Comparison of ENCODE assay signal across 21 mouse cellular contexts in genomic region chr13:36999210-36999705, GRCm38 (mm10). TPM values are rescaled to one million over a fixed set of nuclear protein-coding genes. Genes with fewer than 3 reads are reported as not detected.
DNase-seq lines count a peak whose midpoint lies in the region; ATAC-seq lines count a peak whose summit lies in the region.
"Had no signal": no experiment of that assay in that cellular context is flagged by ENCODE, and none has a peak within 500 bp of the region (broad histone marks: within the 10 kb centered on the region; RNA-seq: fewer than 3 reads in every experiment).

No protein-coding gene starts in this region.

- ATAC-seq in monocyte, adult 5-6 weeks (replicated peaks; ENCODE audit: insufficient number of reproducible peaks, low FRiP score, low TSS enrichment, poor library complexity, severe bottlenecking), result no peak
- ATAC-seq: forebrain, embryonic 16.5 days; intestine, embryonic 16.5 days had no signal

- no peak overlapping the region for H3K27ac ChIP-seq in embryonic facial prominence, embryonic 10.5 days (replicated peaks)
- H3K27ac ChIP-seq in limb, embryonic 10.5 days, result no peak overlapping the region
- H3K27ac ChIP-seq: forebrain, embryonic 12.5 days; heart, embryonic 13.5 days; hindbrain, embryonic 13.5 days had no signal

- H3K27me3 ChIP-seq in embryonic facial prominence, embryonic 10.5 days (replicated peaks; ENCODE audit: low read depth, poor library complexity, severe bottlenecking), result no peaks in the 10 kb centered on the region
- H3K27me3 ChIP-seq in limb, embryonic 10.5 days (ENCODE audit: low read depth, poor library complexity, severe bottlenecking), result no peaks in the 10 kb centered on the region
- H3K27me3 ChIP-seq: CH12.LX; forebrain, embryonic 12.5 days; heart, embryonic 13.5 days; hindbrain, embryonic 13.5 days had no signal

- WGBS in embryonic facial prominence, embryonic 10.5 days, result 56% methylated on average over 6 of the region's 6 CpGs
- 73% methylated on average over 6 of the region's 6 CpGs for WGBS in limb, embryonic 10.5 days

- peak; percentile 8 for DNase-seq in embryo, embryonic 10.5 days (ENCODE audit: low spot score)
- no peak for DNase-seq in embryo, embryonic 10 days (ENCODE audit: low spot score)
- DNase-seq in embryo, embryonic 11 days, result peak; percentile 33
- DNase-seq in embryonic facial prominence, embryonic 10.5 days (ENCODE audit: low spot score), result peak; percentile 42
- peak; percentile 32 for DNase-seq in limb, embryonic 10.5 days (ENCODE audit: low spot score)
- no peak for DNase-seq in lung, postnatal 4 days
- no peak for DNase-seq in kidney, postnatal 4 days
- DNase-seq: adrenal gland, postnatal 25 days; cerebellum, adult 18-20 months; cerebellum, adult 9-11 months; cerebellum, postnatal 36 days; gastrocnemius, postnatal 14 days; heart, postnatal 36 days; kidney, adult 2 months had no signal

- no peaks in the 10 kb centered on the region; the same call in 1 of the 2 replicates for H3K4me1 ChIP-seq in embryonic facial prominence, embryonic 10.5 days
- peaks cover 6% of the 10 kb centered on the region; the same call in 1 of the 2 replicates for H3K4me1 ChIP-seq in limb, embryonic 10.5 days
- H3K4me1 ChIP-seq: forebrain, embryonic 12.5 days; heart, embryonic 13.5 days; hindbrain, embryonic 13.5 days had no signal

- H3K4me3 ChIP-seq in embryonic facial prominence, embryonic 10.5 days, result no peak overlapping the region
- H3K4me3 ChIP-seq in limb, embryonic 10.5 days, result no peak overlapping the region
- H3K4me3 ChIP-seq: forebrain, embryonic 12.5 days; heart, embryonic 13.5 days; hindbrain, embryonic 13.5 days had no signal

- H3K36me3 ChIP-seq in embryonic facial prominence, embryonic 10.5 days (replicated peaks), result no peaks in the 10 kb centered on the region
- H3K36me3 ChIP-seq in limb, embryonic 10.5 days, result no peaks in the 10 kb centered on the region
- H3K36me3 ChIP-seq: forebrain, embryonic 12.5 days; heart, embryonic 13.5 days; hindbrain, embryonic 13.5 days had no signal

- no peaks in the 10 kb centered on the region for H3K9me3 ChIP-seq in embryonic facial prominence, embryonic 10.5 days
- no peaks in the 10 kb centered on the region for H3K9me3 ChIP-seq in limb, embryonic 10.5 days (replicated peaks)
- H3K9me3 ChIP-seq: forebrain, embryonic 12.5 days; heart, embryonic 13.5 days; hindbrain, embryonic 13.5 days had no signal

RNA-seq across cellular contexts. Expression of gene F13a1, which starts 50.8 kb away (rescaled TPM):
- 3.8 and 5.4 TPM in 2 replicates for polyA plus RNA-seq in embryonic facial prominence, embryonic 10.5 days (2016; fragmentation: Nextera tagmentation; extraction: Ambion mirVana)
- 2.8 and 3.3 TPM in 2 replicates for polyA plus RNA-seq in limb, embryonic 10.5 days (2016; fragmentation: Nextera tagmentation; extraction: Ambion mirVana)
- 13.5 to 19.0 TPM (median 13.8 TPM) in 3 replicates for total RNA-seq in monocyte, adult 5-6 weeks (2017)

Comparison
In these comparisons a context has a peak if more than half of its experiments do, and no peak if none do; other contexts are left out.
1. DNase-seq: peak in embryo, embryonic 10.5 days (single experiment), embryo, embryonic 11 days (single experiment), embryonic facial prominence, embryonic 10.5 days (single experiment) and limb, embryonic 10.5 days (single experiment); none in embryo, embryonic 10 days (single experiment), lung, postnatal 4 days (0 of 2) and kidney, postnatal 4 days (0 of 2).